Mouse (Mus musculus): Measurements from ENCODE around the gene Izumo2.

GRCm38 (mm10) chr7:44676126-44676525, 32.4 kb upstream of the Izumo2 start:
- TF ChIP-seq POLR2A (IDR thresholded peaks at IDR 0.05; ENCODE audit: low read depth, low read length) (no peak), CTCF (IDR thresholded peaks at IDR 0.05; ENCODE audit: extremely low read depth, insufficient read depth, insufficient read length, insufficient replicate concordance) (no peak)

Data from spleen, adult 2 months (tissue).